Mouse (Mus musculus) B cell, adult 2 months (primary cell): ENCODE measurements around the gene Slc25a21.

Source experiments
- DNase-seq, 2 experiments: peaks; one replicate each; pipeline ENCODE4 v3.0.0; 2022

The Slc25a21 gene

DNA sequence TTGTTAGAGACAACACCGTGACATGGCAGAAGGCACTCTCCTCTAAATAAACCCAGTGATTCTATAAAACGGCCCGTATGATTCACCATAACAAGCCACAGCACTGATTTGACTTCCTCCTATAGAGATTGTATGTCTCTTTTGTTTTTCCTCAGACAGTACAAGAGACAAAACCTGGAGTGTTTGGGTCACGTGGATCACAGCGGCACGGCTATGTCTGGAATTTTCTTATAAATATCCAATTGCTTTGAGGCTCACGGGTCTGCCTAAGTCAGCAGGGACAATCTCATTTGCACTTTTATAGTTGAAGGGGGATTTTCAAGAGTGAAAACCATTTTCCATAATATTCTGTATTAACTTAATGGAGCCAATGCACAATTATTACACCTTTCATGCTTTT is 320.7 kb downstream of the Slc25a21 start:
- no peak for DNase-seq

DNA sequence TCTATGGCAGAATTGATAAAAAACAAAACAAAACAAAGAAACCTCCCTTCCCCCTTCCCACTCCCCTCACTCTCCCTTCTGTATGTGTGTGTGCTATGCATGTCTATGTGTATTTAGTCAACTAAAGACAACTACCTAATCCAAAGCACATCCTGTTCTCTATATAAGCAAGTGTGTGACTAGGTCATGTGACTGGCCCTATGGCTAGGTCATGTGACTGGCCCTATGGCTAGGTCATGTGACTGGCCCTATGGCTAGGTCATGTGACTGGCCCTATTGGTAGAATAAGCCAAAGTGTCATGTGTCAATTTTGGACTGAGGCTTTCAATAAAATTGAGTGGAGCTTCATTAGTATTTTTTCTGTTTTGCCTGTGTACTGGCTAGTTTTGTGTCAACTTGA is 324.1 kb downstream of the Slc25a21 start:
- DNase-seq, result no peak

DNA sequence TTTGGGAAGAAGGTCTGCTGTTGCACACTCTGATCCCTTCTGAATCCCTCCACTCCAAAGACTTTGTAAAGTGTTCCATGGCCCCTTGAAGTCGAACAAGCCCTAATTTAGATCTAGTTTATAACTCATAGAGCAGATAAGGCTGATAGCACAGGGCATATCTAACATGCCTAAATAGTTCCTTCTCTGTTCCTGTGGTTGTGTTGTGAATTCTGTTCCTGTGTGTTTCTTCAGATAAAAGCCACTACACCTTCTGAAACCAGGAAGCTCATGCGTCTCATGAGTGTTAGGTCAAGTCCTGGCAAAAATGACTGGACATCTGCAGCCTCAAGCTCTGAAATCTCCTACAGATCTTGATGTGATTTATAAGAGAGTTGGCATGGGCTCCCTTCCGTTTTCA is 326.7 kb downstream of the Slc25a21 start:
- no peak for DNase-seq

DNA sequence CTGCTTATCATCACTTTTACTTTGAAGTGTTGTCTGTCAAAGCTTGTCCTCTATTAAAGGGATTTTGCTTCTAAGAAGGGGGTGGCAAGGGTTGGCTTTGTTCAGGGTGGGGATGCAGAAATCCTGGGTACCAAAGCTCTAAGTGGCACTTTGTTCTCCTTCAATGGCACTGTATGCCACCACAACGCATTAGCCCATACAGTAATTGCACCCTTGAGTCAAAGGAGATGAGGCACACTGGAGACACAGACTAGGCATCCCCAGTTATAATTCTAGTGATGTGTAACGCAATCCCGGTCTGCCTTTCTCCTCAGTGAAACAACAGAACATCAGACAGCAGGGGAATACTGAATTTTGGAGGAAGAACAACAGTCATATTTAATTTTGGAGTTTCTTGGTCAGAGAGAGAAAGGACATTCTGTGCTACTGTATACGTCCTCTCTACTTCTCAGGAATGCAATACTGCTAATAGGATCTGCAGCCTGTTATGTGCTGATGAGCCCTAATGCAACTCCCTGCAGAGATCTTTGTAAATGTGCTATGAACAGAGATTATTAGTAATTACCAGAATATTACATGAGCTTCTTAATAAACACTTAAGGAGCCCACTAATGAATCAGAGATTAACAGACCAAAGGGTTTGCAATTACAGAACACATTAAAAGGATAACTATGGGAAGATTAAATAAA is 333.3 kb downstream of the Slc25a21 start:
- no peak for DNase-seq

GRCm38 (mm10) chr12:56852679-56853078 is 344.6 kb downstream of the Slc25a21 start:
- DNase-seq, result no peak

GRCm38 (mm10) chr12:56851464-56851863 is 345.8 kb downstream of the Slc25a21 start:
- DNase-seq, result no peak

DNA sequence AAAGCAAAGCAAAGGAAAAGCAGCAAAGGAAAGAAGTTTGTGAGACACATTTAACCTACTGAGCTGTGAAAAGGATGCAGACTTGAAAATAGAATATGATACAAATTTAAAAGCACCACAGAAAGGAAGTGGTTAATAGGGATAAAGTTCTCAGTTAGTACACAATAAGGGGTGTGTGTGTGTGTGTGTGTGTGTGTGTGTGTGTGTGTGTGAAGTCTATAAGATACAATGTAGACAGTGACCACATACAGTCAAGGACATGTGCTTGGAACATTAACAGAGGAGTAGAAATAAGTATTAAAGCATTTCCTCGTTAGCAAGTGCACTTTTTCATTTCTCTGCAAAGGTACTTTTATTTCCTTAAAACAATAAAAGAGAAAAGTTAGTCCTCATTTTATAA is 367.3 kb downstream of the Slc25a21 start:
- no peak for DNase-seq

GRCm38 (mm10) chr12:56829455-56829883 is 367.8 kb downstream of the Slc25a21 start:
- DNase-seq, result no peak

- DNase-seq, result no peak
Measured at GRCm38 (mm10) chr12:56827808-56828384, 369.4 kb downstream of the Slc25a21 start.

- DNase-seq, result no peak
Measured at GRCm38 (mm10) chr12:56824688-56825087, 372.6 kb downstream of the Slc25a21 start.

DNA sequence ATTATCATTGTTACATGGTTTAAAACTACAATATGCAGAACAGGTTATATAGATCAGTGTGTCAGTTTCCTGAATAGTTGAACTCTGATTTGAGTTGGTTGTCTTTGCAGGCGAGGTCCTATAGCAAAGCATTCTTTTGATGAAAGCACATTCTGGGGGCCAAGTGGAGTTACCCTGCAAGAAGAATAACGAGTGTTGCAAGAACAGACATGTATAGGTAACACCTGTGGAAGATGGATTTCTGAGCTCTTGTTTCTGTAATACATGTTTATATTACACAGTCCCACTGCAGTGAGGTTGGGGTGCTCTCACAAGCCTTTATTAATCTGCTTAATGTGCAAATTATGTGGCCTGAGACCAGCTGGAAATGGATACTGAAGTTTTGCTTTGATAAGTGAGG is 375.1 kb downstream of the Slc25a21 start:
- DNase-seq, result no peak

DNA sequence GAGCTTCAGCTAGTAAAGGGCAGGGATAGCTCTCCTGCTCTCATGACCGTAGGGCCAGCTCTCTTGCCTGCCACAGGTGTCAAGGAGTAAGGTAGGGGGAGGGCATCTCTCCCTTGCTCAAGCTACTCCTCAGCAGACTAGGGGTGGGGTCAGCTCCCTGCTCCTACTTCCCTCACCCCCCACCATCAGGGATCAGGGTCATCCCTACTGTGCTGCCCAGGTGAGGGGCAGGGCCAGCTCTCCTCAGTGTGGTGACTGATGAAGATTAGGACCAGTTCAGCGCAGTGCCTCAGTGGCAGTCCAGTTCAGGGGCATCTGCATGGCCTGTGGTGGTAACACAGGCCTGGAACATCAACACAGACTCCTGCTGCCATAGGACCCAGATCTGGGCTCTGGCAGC is 376.7 kb downstream of the Slc25a21 start:
- DNase-seq, result no peak

GRCm38 (mm10) chr12:56807483-56807882 is 389.8 kb downstream of the Slc25a21 start:
- no peak for DNase-seq

DNA sequence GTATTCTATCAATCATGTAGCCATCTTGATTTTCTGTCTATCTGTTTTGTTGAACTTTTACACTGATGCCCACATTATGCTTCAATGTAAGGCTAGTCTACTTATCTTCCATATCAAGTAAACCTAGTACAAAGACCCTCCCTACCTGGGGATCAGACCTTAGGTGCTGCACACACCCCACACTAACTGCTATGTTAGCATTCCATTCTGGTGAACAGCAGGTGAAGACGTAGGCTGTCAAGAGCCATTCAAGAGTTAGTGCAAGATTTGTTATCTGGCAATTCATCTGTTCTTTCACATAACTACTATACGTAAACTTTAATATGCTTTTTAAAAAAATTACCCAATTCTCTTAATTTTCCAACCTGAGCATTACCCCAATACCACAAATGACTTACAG is 390.2 kb downstream of the Slc25a21 start:
- DNase-seq, result no peak

DNA sequence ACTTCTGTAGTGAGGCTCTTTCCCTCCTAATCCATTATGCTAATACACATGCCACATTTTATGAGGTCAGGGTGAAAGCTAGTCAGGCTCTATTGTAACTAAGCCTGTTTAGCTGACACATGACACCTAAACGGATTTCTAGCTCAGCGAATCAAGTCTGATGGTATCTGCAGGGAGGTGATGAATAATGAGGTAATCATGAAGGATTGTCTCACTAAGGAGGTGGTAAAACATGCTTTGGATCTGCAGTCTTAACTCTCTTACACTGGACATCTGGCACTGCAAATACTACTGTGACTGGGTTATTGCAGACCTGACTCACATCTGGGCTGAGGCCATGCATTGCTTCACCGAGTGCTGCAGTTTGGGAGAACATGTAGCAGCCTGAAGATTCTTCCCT is 392.8 kb downstream of the Slc25a21 start:
- no peak for DNase-seq

DNA sequence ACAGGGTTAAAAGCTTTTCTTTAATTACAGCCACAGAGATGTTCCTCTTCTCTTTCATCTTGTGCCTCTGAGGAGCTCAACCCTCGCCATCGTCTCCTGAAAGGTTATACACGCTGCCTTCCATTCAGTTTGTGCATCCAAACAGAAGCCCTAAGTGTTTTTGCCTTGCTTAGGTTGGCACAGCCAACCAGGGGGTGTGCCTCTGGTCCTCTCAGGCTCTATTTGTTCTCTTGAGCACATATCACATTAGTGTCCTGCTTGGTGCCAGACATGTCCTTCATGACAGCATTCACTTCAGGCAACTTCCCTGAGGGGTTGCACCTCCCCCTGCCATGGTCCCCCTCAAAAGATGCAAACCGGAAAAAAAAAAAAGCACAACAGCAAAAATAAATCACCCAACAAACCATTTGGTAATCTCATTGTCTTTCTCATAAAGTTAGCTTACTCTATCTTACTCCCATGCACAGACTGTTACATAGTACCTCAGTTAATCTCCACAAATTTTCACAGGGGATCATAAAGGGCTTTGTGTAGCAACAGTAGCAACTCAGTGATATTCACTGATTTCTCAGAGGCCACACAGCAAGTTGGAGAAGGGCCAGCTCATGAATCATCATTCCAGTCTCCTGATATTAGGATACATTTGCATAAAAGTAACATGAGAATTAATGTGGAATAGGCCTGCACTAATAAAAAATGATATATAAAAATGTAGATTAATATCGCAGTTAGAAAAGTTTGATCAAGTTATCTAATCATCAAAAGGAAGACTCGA is 398.4 kb downstream of the Slc25a21 start:
- no peak for DNase-seq

GRCm38 (mm10) chr12:56789236-56789635 is 408.0 kb downstream of the Slc25a21 start:
- no peak for DNase-seq

- DNase-seq, result no peak
Measured at GRCm38 (mm10) chr12:56785250-56785649, 412.0 kb downstream of the Slc25a21 start.

GRCm38 (mm10) chr12:56781196-56781595 is 416.1 kb downstream of the Slc25a21 start:
- DNase-seq, result no peak

DNA sequence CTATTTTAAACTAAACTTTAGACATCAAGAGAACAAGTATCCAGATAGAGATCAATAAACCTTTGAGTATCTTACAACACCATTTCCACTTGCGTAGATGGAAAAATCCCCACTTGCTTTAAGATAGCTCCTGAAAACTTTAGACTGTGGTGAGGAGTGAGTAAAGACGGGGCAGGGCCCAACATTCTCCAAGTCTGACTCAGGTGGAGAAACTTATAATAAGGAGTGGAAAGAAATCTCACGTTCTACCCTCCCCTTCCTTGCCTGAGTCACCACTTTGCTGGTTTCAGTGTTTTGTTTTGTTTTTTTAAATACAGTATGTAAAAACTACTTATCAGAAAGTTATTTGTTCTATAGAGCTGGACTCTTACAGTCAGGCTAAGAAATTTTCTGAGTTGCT is 417.7 kb downstream of the Slc25a21 start:
- DNase-seq, result no peak

GRCm38 (mm10) chr12:56773941-56774340 is 423.3 kb downstream of the Slc25a21 start:
- DNase-seq, result no peak

DNA sequence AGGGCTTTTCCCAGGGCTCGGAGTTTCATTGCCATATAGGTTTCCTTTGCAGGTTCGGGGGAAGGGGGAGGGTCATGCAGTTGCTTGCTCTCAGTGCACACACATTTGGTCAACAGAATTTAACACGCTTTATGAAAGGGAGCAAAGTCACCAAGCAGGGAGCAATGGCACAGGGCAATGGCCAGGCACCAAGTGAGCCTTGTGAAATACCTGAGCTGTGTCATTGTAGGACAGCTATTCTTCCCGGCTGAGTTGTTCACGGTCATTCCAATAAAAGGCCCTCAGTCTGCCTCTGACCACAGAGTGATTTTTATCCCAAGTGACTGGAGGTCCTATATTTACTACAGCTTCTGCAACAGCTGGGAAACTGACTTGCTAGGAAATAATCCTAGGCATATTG is 427.9 kb downstream of the Slc25a21 start:
- no peak for DNase-seq

DNA sequence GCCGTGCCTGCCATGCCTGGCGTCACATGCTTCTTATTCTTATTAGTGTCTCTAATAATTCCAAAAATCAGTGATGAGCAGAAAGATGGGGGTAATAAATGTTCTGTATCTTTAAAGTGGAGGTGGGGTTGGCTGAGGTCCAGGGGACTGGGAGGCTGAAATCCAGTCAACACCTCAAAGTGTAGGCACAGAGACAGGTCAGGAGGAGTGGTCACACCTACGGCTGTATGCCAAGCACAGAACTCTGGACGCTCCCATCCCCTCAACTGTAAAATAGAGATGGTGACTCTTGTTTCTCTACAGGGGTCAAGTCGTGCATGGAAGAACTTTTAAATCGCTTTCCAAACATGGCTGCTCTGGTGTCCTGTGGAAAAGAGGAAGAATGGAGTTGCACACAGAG is 429.8 kb downstream of the Slc25a21 start:
- DNase-seq, result no peak

GRCm38 (mm10) chr12:56737104-56737503 is 460.2 kb downstream of the Slc25a21 start:
- no peak for DNase-seq
